Mouse (Mus musculus) brain, adult 2 months (tissue): ENCODE results near the gene Fbxw4.

Source experiments
- DNase-seq: peaks from one replicate; pipeline ENCODE4 v3.0.0; 2011; ENCODE audit warnings: low read depth, low spot score

Fbxw4 gene

DNA sequence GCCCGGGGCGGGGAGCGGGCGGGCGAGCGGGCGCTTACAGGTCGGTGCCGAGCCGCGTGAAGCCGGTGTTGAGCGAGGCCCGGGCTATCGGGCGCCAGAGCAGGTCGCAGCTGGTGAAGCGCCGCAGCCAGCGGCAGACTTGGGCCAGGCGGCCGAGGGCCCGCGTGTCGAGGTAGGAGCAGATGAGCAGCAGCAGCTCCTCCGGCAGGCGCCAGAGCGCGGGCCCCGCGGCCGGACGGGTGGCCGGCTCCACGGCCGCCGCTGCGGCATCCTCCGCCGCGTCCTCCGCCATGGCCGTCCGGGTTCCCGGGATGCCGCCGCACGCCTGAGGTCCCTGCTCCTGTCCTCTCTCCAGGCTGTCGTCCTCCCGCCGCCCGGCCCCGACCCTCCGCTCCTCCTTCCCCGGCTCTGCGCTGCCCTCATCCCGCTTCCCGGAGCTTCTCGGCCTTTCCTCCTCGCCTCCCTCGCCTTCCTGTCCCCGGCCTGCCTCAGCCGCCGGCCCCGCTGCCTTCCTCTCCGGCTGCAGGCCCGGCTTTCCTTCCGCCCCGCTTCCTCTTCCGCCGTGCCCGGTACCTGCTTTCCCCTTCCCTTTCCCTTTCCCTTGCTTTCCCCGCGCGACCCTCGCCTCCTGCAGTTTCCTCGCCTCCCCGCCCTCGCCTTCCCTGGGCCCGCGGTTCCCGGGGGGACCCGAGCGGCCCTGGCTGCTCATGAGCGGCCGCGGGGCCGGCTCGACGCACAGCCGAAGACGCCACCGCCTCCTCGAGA lies at the start of gene Fbxw4:
TSS of gene Fbxw4 (minus strand) at position 575 of the 765 bp plus-strand sequence.
- DNase-seq: peak; percentile 87

DNA sequence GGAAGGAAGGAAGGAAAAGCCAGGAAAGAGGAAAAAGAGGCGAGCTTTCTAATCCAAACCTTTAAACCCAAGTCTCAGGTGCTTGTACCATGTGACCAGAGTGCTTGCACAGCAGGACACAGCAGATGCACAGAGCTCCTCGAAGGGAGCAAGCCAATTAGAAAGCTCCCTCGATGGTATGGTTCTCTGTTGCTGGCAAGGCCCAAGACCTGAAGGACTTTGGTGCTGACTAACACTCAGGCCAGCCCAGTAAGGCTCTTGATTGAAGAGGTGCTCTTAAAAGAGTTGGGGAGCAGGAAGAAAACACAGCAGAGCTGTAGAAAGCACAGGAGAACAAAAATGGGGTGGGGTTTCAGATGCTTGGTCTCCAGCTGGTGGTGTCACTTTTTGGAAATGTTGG lies 48.6 kb upstream of the Fbxw4 start:
- no peak for DNase-seq

DNA sequence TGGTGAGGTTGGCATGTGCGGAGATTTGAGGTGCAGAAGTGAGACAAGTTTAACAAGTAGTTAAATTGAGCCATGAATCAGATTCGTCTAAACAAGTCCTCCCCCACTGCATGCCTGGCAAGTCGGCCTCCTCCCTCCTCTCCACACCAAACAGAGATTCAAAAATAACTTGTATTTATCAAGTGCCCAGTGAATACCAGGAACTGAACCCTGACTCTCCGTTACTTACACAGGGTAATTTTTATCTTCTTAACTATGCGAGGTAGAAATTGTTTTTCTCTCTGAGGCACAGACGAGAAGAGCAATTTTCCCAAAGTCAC lies 36.1 kb upstream of the Fbxw4 start:
- DNase-seq: no peak

DNA sequence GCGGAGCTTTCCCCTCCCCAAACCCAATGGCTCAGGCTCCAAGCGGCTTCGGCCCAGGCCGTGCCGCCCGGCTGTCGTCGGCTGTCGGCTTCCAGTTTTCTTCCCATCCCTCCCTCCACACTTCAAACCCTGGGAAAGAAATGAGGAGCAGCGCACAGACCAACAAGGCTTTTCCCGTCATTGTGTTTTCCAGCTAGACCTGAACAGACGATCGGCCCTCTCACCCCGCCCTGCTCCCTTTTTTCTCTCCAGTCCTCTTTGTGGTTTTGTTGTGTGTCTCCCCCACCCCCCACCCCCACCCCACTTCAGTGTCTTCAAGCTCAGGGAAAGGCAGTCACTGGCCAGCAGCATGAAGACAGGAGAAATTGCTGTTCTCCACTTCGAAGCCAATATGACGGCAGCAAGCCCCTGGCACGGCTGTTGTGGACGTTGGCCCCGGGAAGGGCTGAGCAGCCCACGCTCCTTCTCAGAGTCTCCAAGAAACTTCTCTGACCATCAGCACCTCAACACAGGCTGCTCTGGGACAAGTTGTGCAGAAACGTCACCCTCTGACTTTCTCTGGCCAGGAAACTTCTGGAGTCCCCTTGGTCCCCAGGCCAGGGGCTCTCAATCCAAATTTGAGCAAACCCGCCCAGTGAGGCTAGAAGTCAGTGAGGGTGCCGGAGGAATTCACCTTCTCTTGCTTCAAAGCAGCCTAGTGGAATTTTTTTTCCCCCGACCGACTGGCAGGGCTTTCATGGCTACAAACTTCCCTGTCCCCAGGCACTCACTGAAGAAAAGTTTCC lies 35.6 kb upstream of the Fbxw4 start:
- no peak for DNase-seq

DNA sequence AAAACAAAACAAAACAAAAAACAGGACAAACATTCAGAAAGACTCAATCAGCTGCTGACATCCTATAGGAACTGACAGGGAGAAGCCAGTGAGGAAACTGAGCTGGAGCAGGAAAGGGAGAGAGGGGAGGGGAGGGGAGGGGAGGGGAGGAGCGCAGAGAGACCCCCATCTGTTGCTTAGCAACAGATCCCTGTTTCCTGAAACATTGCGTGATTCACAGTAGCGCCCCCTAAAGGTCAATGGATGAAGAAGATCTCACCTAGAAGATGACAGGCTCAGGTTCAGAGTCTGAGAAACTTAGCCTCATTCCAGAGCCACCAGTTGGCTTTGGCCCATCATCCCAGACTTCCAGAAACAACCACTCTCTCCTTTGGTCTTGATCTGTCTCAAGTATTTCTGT lies 33.9 kb upstream of the Fbxw4 start:
- DNase-seq: no peak

DNA sequence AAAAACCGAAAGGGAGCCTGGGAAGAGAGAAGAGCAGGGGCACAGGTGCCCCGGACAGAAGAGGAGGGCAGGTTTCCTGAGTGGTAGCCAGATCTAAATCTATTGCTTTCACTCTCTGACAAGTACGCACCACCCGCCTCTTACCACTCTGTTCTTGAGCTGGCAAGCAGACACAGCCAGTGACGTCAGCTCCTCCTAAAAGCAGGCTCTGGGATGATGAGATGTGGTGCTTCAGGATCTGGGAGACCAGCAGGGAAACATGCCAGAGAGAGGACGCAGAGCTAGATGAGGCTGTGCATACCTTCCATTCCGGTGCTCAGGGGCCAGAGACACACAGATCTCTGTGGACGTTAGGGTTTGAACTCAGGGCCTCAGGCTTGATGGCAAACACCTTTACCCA lies 32.1 kb upstream of the Fbxw4 start:
- peak; percentile 68 for DNase-seq

DNA sequence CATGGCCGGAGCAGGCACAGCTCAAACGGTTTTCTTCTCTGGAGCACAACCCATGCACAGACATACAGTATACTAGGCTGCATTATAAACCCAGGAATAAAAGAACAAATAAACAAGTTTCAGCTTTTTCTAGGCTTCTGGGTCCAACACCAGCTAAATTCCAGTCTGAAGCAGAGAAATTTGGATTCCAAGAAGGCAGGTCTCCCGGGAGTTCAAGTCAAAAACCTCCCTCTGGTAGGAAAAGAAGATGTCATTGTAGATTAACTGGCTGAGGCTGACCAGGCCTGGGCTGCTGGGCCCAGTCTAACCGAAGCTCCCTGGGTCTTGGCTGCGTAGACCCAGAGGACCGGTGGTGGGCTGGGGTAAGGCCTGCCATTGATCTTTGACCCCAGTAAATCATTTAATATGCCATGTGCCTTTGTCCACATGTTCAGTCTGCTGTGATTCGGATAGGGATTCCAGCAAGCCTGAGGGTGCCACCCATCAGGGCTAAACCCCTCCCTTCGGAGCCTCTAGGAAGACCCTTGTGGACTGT lies 31.0 kb upstream of the Fbxw4 start:
- DNase-seq: no peak

DNA sequence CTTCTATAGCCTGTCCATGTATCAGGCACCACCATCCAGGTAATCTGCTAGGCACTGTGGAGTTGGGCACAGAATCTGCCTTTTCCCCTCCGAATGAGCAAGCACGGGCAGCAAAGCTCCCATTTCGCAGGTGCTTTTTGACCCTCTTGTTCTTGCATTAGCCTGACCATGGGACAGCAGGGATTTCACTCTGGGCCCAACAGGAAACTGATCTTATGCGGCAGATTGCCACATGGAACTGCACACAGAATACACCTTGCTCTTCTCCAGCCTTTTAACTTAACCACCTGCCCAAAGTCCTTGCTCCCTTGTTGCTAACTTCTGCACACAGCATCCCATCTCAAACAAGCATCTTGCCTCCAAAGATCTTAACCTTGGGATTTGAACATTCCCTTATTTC lies 26.9 kb upstream of the Fbxw4 start:
- DNase-seq: no peak

DNA sequence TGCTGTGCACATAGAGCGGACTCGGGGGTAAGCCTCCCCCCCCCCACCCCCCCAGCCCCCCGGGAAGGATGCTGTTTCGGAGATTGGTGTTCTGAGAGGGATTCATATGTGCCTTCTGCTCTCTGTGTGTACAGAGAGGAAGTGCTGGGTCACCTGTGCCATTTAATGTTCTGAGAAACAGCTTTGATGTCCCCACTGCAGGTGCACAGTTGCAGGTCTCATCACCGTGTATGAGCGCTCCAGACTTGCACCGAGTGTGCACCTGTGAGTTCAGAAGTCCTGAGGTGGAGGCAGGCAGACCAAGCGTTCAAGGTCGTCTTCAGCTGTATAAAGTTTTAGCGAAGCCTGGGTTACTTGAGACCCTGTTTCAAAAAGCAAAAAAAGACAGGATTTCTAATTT lies 23.6 kb upstream of the Fbxw4 start:
- no peak for DNase-seq

DNA sequence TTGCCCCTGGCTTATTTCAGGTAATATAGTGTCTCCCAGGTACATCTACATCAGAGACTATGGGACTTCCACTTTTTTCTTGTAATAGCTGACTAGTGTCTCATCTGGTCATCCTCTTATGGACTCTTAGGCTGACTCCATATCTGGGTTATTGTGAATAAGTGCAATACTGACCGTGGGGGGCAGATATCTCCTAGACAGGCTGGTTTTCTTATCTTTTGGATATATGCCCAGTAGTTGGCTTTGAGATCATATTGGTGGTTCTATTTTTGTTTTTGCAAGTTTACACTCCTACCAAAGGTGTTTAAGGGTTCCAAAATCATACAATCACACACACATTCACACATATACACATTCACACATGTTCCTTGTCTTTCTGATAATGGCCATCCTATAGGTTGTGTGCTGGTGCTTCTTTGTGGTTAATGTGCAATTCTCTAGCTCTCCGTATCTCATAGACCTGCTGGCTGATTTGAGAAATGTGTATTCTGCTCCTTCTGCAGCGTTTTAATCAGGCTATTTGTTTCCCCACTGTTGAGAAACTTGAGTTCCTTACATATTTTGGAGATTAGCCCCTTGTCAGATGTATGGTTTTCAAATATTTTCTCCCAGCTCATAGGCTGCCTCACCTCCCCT lies 20.5 kb upstream of the Fbxw4 start:
- DNase-seq: no peak

DNA sequence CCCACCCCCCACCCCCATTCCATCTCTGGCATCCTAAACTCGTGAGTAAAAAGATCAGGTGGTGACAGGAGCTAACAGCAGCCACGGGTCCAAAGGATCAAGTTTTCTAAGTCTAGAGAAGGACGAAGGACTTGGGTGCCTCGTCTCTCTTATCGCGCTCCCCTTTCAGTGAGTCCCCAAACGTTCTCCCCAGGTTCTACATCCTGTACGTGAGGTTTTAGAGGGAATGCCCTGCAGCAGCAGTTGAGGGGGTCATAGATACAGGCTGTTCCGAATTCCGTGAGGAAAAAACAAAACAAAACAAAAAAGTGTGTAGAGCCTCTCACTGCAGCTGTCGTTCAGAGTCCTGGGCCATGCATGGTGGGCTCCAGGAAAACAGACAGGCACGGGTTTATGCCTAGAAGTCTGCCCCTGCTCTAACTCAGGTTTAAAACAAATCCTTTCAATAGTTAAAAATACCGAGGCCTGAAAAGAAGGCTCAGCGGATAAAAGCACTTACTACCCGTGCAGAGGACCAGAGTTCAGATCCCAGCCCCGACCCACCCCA lies 16.7 kb upstream of the Fbxw4 start:
- no peak for DNase-seq

DNA sequence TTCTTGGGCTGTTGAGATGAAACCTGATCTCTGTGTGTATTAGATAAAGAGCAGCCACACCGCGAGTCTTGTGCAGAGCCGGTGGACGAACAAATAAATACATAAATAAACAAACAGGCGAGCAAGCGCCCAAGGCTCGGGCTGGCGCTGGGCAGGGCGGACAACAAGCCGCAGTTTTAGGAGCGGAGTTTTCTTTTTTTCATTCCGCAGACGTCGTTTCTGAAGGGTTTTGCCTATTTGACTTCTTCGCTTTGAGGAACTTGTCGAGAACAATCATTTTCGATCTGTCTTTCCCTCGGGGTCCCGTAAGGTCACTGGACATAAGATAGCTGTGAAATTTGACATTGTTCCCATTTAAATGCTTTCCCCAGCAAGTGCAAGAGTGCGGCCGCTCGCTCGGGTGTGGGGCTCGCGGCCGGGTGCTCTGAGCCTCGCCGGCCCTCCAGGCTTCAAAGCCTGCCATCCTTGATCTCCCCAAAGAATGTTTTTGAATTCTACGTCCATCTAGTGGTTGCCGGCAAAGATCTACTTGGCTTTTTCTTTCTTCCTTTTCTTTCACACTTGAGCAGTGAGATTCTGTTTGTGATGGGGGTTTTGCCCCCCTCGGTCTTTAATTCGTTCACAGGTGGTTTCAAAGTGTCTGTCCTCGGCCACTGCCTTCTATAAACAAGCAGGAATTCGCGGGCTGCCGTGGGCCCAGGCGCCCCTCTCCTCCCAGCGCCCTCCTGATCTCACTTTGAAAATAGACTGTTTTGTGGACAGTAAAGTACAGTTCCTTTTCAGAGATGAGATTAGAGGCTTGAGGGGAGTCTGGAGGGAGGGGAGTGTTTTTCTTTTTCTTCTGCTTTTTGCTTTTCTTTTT lies 15.8 kb upstream of the Fbxw4 start:
- no peak for DNase-seq

DNA sequence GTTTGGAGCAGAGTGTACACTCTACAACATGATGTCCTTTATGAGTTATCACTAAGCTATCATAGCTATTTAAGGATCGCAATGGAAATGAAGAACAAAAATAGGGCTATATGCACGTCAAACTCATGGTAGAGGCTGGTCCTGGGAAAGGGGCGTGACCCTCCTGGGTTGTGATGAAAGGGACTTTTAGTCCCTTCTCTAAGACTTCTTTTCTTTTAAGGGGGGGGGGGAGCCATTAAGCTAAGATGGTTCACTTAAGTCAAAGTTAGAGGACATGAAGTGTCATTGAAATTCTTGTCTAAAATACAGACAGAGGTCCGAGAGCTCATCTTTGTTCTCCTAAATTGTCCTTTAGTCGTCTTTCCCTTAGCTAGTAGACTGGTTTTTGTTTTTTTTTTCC lies 15.1 kb upstream of the Fbxw4 start:
- no peak for DNase-seq

DNA sequence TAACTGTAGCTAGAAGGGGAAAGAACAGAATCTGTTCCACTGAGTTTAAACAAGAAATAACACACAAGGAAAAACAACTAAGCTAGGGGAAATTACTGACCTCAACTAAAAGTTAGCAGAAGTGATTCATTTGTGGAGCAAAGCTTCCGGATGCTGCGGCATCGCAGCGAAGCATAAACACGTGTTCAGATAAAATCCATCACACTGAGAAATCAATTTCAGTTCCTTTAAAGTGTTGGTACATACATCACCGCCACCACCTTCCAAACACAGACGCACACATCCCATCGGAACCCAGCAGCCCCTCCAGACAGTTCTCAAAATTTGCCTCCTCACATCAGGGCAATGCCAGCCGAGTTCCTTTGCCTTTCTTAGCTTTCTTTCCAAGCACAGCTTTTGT lies 12.9 kb upstream of the Fbxw4 start:
- DNase-seq: no peak

DNA sequence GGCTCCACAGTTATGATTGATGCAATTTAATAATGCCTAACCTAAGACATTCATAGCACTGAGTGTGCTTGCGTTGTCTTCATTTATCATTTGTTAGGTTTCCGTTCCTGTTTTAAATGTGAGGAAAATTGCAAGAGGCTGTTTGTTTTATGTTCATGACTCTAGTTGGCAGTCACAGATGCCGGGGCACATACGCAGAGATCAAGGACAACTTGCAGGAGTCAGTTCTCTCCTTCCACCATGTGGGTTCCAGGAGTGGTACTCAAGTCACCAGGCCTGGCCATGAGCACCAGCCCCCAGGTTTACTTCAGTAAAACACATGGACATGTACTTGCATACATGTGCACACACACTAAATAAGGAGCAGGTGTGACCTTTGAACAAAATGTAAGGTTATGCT lies 8.9 kb upstream of the Fbxw4 start:
- no peak for DNase-seq

DNA sequence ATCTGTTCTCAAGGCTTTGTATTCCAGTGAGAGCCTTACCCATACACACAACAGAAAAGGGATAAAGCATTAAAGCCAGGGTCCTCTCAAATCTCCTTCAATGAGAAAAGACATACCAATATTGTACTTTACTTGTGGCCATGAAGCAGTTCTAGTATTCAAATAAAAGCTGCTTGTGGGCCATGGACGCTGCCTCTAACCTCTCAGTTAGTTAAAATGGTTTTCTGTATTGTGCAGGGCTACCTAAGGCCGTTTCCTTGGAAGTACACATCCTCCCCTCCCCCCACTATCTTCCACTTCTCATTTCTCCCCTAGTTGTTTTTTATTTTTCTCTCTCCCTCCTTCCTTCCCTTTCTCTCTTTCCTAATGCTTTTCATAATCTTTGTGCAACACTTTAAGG lies 3.7 kb upstream of the Fbxw4 start:
- no peak for DNase-seq

DNA sequence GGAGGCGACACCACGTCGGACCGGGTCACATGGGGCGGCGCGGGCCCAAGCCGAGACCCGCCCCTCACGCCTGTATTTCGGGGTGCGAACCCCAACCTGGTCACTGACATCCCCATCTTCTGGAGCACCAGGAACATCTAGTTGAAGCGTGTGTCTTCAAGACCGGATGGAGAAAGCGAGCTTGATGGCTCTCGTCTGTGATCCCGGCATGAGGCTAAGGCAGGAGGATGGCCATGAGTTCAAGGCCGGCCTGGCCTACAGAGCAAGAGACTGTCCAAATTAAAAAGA lies 335 bp upstream of the Fbxw4 start:
- no peak for DNase-seq

DNA sequence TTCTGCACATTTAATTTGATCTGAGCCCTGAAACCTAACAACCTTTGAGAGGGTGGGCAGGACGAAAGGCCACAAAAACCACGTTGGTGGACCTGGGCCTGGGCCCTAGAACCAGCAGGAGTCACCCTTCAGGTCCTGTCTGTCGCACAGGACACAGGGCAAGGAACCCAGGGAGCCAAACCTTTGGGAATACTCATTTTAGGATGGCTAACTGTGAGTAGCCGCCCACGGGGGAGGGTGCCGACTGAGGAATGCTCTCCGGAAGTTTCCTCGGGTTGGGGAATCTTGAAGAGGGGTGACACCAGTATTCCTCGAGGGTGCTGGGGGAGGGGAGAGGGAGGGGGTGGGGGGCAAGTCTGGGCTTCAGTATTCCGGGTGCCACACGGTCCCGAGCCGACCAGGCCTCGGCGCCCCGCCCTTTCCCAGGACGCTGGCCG lies 793 bp downstream of the Fbxw4 start:
- DNase-seq: peak; percentile 50

DNA sequence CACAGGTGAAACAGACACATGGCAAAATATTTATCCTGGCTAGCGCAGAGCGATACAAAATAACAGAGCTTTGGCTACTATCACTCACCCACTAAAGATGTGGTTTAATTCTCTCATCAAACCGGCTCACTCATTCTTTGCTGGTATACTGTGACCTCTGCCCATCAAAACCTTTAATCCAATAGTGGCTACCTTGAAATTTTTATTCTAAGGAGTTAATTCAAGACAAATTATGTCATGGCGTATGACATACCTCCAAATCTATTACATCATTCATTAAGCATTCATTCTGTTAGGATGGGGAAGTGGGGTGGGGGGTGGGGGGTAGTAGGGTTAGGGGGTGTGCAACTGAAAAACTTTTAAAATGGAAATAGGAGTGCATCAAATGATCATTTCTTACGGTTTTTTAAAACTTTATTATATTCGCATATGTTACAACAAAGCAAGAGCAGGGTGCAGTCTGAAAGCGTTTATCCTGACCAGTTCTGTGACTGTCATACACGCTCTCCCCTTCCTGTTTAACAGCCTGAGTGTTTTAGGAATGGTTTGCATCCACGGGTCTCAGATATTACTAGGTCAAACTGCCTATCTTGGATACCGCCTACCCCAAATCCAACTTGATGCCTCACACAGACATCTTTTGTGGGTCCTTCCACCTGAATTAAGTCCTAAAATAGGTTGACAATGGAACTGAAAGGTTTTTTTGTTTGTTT lies 1.4 kb downstream of the Fbxw4 start:
- DNase-seq: no peak

DNA sequence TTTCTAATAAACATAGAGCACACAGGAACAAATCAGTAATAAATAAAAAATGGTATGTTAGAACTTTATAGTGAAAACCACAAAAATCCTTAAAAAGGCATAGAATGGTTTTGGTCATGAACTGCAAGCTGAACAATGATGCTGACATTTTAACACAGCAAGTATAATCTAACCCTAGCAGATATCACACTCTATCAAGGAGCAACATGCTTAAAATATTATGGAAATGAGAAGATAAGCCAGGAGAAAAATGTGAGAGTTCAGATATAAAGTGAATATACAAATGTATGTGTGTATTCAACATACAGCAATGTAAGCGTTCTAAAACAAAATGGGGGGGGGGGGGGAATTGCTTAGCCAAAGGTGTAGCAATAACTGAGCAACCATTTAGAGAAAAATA lies 2.3 kb downstream of the Fbxw4 start:
- DNase-seq: no peak
